Mouse (Mus musculus) cortical plate, adult 2 months (tissue): ENCODE measurements around the gene Alcam.

Experiments
- CTCF ChIP-seq: fragments of 200-500 bp; IDR thresholded peaks from 2 replicates; pipeline ENCODE4 v1.5.1; 2011; ENCODE audit warnings: mild to moderate bottlenecking, control low read depth, low read length; ENCODE audit not compliant: insufficient read depth; ENCODE audit errors: extremely low read depth
- POLR2A ChIP-seq: fragments of 200-500 bp; IDR thresholded peaks from 2 replicates; pipeline ENCODE4 v1.6.1; 2011; ENCODE audit warnings: mild to moderate bottlenecking, low read length, control low read depth; ENCODE audit not compliant: insufficient read depth; ENCODE audit errors: extremely low read depth

GRCm38 (mm10) chr16:52219069-52219468 is 234.8 kb downstream of the Alcam start:
- TF ChIP-seq POLR2A (no peak), CTCF (peak; percentile 75)
